Mouse (Mus musculus): ENCODE results near the gene Taar7a. TPM values are rescaled to one million over a fixed set of nuclear protein-coding genes. Genes with fewer than 3 reads are reported as not detected.

Gene Taar7a
- polyA plus RNA-seq, 1 experiment, result not detected

GRCm38 (mm10) chr10:23970656-23971165 lies 22.6 kb downstream of the Taar7a start, which contains the start of gene Taar5:
Gene Taar5 (plus strand): TSS chr10:23970706.
- H3K4me3 ChIP-seq, result no peak within 1 kb of the TSS
- no peak within 1 kb of the TSS for H3K4me2 ChIP-seq (ENCODE audit: low read depth)
- peaks cover 9% of the 10 kb centered on the region for H3K27me3 ChIP-seq (ENCODE audit: control insufficient read depth, insufficient read depth, insufficient read length)
- no peak within 1 kb of the TSS for H3ac ChIP-seq (ENCODE audit: control insufficient read depth, insufficient read length)
- H3K79me2 ChIP-seq (ENCODE audit: control insufficient read depth, insufficient read depth), result no peaks in the 10 kb centered on the region
- H3K36me3 ChIP-seq (ENCODE audit: control insufficient read depth, insufficient read depth), result no peaks in the 10 kb centered on the region
- TF ChIP-seq USF1 (IDR thresholded peaks at IDR 0.05; ENCODE audit: low read depth) (no peak), POLR2A (IDR thresholded peaks at IDR 0.05; ENCODE audit: insufficient read length, low read depth) (no peak), SRF (IDR thresholded peaks at IDR 0.05; ENCODE audit: control insufficient read depth, insufficient read length, low read depth) (no peak), MYOD1 (IDR thresholded peaks at IDR 0.05; ENCODE audit: control insufficient read depth in 1 of 3, insufficient read length in 2 of 3, low read depth in 2 of 3) (no peak), TCF3 (IDR thresholded peaks at IDR 0.05; ENCODE audit: insufficient read length, low read depth) (no peak), REST (IDR thresholded peaks at IDR 0.05; ENCODE audit: insufficient read depth, insufficient read length) (no peak), CEBPB (IDR thresholded peaks at IDR 0.05; ENCODE audit: insufficient read depth, poor library complexity, severe bottlenecking) (no peak), POLR2AphosphoS2 (IDR thresholded peaks at IDR 0.05; ENCODE audit: insufficient read length, low read depth) (no peak), MAX (IDR thresholded peaks at IDR 0.05; ENCODE audit: low read depth) (no peak), TCF12 (IDR thresholded peaks at IDR 0.05; ENCODE audit: insufficient read depth, poor library complexity, severe bottlenecking) (no peak), E2F4 (IDR thresholded peaks at IDR 0.05; ENCODE audit: insufficient read depth) (no peak), MYOG (IDR thresholded peaks at IDR 0.05; ENCODE audit: control insufficient read depth in 1 of 3, insufficient read depth in 1 of 3, insufficient read length in 2 of 3, low read depth in 2 of 3) (no peak)

GRCm38 (mm10) chr10:23964921-23965610 lies 28.2 kb downstream of the Taar7a start:
- TF ChIP-seq SRF (IDR thresholded peaks at IDR 0.05; ENCODE audit: control insufficient read depth, insufficient read length, low read depth) (no peak), USF1 (IDR thresholded peaks at IDR 0.05; ENCODE audit: low read depth) (no peak), MYOG (IDR thresholded peaks at IDR 0.05; ENCODE audit: control insufficient read depth in 1 of 3, insufficient read depth in 1 of 3, insufficient read length in 2 of 3, low read depth in 2 of 3) (no peak), REST (IDR thresholded peaks at IDR 0.05; ENCODE audit: insufficient read depth, insufficient read length) (no peak), CEBPB (IDR thresholded peaks at IDR 0.05; ENCODE audit: insufficient read depth, poor library complexity, severe bottlenecking) (no peak), TCF3 (IDR thresholded peaks at IDR 0.05; ENCODE audit: insufficient read length, low read depth) (no peak), E2F4 (IDR thresholded peaks at IDR 0.05; ENCODE audit: insufficient read depth) (no peak), MAX (IDR thresholded peaks at IDR 0.05; ENCODE audit: low read depth) (no peak), POLR2AphosphoS2 (IDR thresholded peaks at IDR 0.05; ENCODE audit: insufficient read length, low read depth) (no peak), TCF12 (IDR thresholded peaks at IDR 0.05; ENCODE audit: insufficient read depth, poor library complexity, severe bottlenecking) (no peak), POLR2A (IDR thresholded peaks at IDR 0.05; ENCODE audit: insufficient read length, low read depth) (no peak), MYOD1 (IDR thresholded peaks at IDR 0.05; ENCODE audit: control insufficient read depth in 1 of 3, insufficient read length in 2 of 3, low read depth in 2 of 3) (no peak)
- no peak overlapping the region for H3K4me2 ChIP-seq (ENCODE audit: low read depth)
- no peak overlapping the region for H3ac ChIP-seq (ENCODE audit: control insufficient read depth, insufficient read length)
- no peak overlapping the region for H3K4me3 ChIP-seq
- H3K36me3 ChIP-seq (ENCODE audit: control insufficient read depth, insufficient read depth), result no peaks in the 10 kb centered on the region
- no peaks in the 10 kb centered on the region for H3K79me2 ChIP-seq (ENCODE audit: control insufficient read depth, insufficient read depth)
- H3K27me3 ChIP-seq (ENCODE audit: control insufficient read depth, insufficient read depth, insufficient read length), result peaks cover 5% of the 10 kb centered on the region

GRCm38 (mm10) chr10:23963444-23963843 lies 29.8 kb downstream of the Taar7a start:
- Histone ChIP-seq H3K27me3 (ENCODE audit: control insufficient read depth, insufficient read depth, insufficient read length) (peaks cover 5% of the 10 kb centered on the region), H3K4me3 (no peak overlapping the region), H3ac (ENCODE audit: control insufficient read depth, insufficient read length) (no peak overlapping the region), H3K4me2 (ENCODE audit: low read depth) (no peak overlapping the region), H3K36me3 (ENCODE audit: control insufficient read depth, insufficient read depth) (no peaks in the 10 kb centered on the region), H3K79me2 (ENCODE audit: control insufficient read depth, insufficient read depth) (no peaks in the 10 kb centered on the region)
- TF ChIP-seq POLR2AphosphoS2 (IDR thresholded peaks at IDR 0.05; ENCODE audit: insufficient read length, low read depth) (no peak), MYOG (IDR thresholded peaks at IDR 0.05; ENCODE audit: control insufficient read depth in 1 of 3, insufficient read depth in 1 of 3, insufficient read length in 2 of 3, low read depth in 2 of 3) (no peak), TCF3 (IDR thresholded peaks at IDR 0.05; ENCODE audit: insufficient read length, low read depth) (no peak), TCF12 (IDR thresholded peaks at IDR 0.05; ENCODE audit: insufficient read depth, poor library complexity, severe bottlenecking) (no peak), MYOD1 (IDR thresholded peaks at IDR 0.05; ENCODE audit: control insufficient read depth in 1 of 3, insufficient read length in 2 of 3, low read depth in 2 of 3) (no peak), SRF (IDR thresholded peaks at IDR 0.05; ENCODE audit: control insufficient read depth, insufficient read length, low read depth) (no peak), E2F4 (IDR thresholded peaks at IDR 0.05; ENCODE audit: insufficient read depth) (no peak), USF1 (IDR thresholded peaks at IDR 0.05; ENCODE audit: low read depth) (no peak), MAX (IDR thresholded peaks at IDR 0.05; ENCODE audit: low read depth) (no peak), CEBPB (IDR thresholded peaks at IDR 0.05; ENCODE audit: insufficient read depth, poor library complexity, severe bottlenecking) (no peak), POLR2A (IDR thresholded peaks at IDR 0.05; ENCODE audit: insufficient read length, low read depth) (no peak), REST (IDR thresholded peaks at IDR 0.05; ENCODE audit: insufficient read depth, insufficient read length) (no peak)

- no peaks in the 10 kb centered on the region for H3K36me3 ChIP-seq (ENCODE audit: control insufficient read depth, insufficient read depth)
Observed at GRCm38 (mm10) chr10:23960444-23960915, 32.8 kb downstream of the Taar7a start, which contains the start of gene Taar4. Gene Taar4 (plus strand): TSS chr10:23960494.

More at GRCm38 (mm10) chr10:23960444-23960915, 32.8 kb downstream of the Taar7a start, which contains the start of gene Taar4:
- Histone ChIP-seq H3K4me3 (no peak within 1 kb of the TSS), H3K27me3 (ENCODE audit: control insufficient read depth, insufficient read depth, insufficient read length) (peaks cover 5% of the 10 kb centered on the region), H3K4me2 (ENCODE audit: low read depth) (no peak within 1 kb of the TSS), H3K79me2 (ENCODE audit: control insufficient read depth, insufficient read depth) (no peaks in the 10 kb centered on the region), H3ac (ENCODE audit: control insufficient read depth, insufficient read length) (no peak within 1 kb of the TSS)
- no peak for TF ChIP-seq USF1 (IDR thresholded peaks at IDR 0.05; ENCODE audit: low read depth)
- no peak for TF ChIP-seq CEBPB (IDR thresholded peaks at IDR 0.05; ENCODE audit: insufficient read depth, poor library complexity, severe bottlenecking)
- no peak for TF ChIP-seq TCF12 (IDR thresholded peaks at IDR 0.05; ENCODE audit: insufficient read depth, poor library complexity, severe bottlenecking)
- no peak for TF ChIP-seq MYOG (IDR thresholded peaks at IDR 0.05; ENCODE audit: control insufficient read depth in 1 of 3, insufficient read depth in 1 of 3, insufficient read length in 2 of 3, low read depth in 2 of 3)
- TF ChIP-seq REST (IDR thresholded peaks at IDR 0.05; ENCODE audit: insufficient read depth, insufficient read length), result no peak
- no peak for TF ChIP-seq POLR2A (IDR thresholded peaks at IDR 0.05; ENCODE audit: insufficient read length, low read depth)
- TF ChIP-seq TCF3 (IDR thresholded peaks at IDR 0.05; ENCODE audit: insufficient read length, low read depth), result no peak
- no peak for TF ChIP-seq POLR2AphosphoS2 (IDR thresholded peaks at IDR 0.05; ENCODE audit: insufficient read length, low read depth)
- TF ChIP-seq MYOD1 (IDR thresholded peaks at IDR 0.05; ENCODE audit: control insufficient read depth in 1 of 3, insufficient read length in 2 of 3, low read depth in 2 of 3), result no peak
- TF ChIP-seq SRF (IDR thresholded peaks at IDR 0.05; ENCODE audit: control insufficient read depth, insufficient read length, low read depth), result no peak
- TF ChIP-seq MAX (IDR thresholded peaks at IDR 0.05; ENCODE audit: low read depth), result no peak
- no peak for TF ChIP-seq E2F4 (IDR thresholded peaks at IDR 0.05; ENCODE audit: insufficient read depth)

Measured in myocyte (in vitro differentiated cells).